Mouse (Mus musculus): ENCODE data around the gene BC004004. TPM values are rescaled to one million over a fixed set of nuclear protein-coding genes. Genes with fewer than 3 reads are reported as not detected.
"Not testable (repeated sequence)": the region's sequence is repeated elsewhere in the genome, so short reads cannot be mapped to it uniquely, and the experiment has no call there.

Gene BC004004
- polyA plus RNA-seq, 1 experiment = 120 TPM

DNA sequence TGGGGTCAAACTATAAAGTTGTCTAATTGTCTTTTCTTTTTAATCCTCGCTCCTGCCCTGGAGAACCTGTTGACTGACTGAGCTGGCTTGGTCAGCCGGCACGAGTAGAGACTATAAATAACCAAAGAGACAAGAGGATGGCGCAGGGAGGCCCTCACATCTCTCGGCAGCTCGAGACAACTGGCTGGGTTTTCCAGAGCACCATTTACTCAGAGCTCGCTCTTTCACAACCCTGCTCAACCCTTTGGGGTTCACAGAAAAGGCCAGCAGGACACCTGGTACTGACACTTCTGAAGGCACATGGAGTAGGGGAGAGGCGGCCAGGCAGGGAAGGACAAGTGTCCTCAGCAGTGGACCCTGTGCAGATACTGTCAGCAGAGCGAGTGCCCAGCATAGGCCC, 14.9 kb upstream of the BC004004 start:
- no peak overlapping the region for H3K4me3 ChIP-seq
- H3K27me3 ChIP-seq (ENCODE audit: control insufficient read depth, insufficient read depth, insufficient read length) = no peaks in the 10 kb centered on the region
- H3K79me2 ChIP-seq (ENCODE audit: control insufficient read depth, insufficient read depth) = peaks cover 23% of the 10 kb centered on the region
- H3ac ChIP-seq (ENCODE audit: control insufficient read depth, insufficient read length) = no peak overlapping the region
- peaks cover 2% of the 10 kb centered on the region for H3K36me3 ChIP-seq (ENCODE audit: control insufficient read depth, insufficient read depth)
- no peak overlapping the region for H3K4me2 ChIP-seq (ENCODE audit: low read depth)
- TF ChIP-seq TCF12 (IDR thresholded peaks at IDR 0.05; ENCODE audit: insufficient read depth, poor library complexity, severe bottlenecking) (no peak), MAX (IDR thresholded peaks at IDR 0.05; ENCODE audit: low read depth) (no peak), MYOG (IDR thresholded peaks at IDR 0.05; ENCODE audit: control insufficient read depth in 1 of 3, insufficient read depth in 1 of 3, insufficient read length in 2 of 3, low read depth in 2 of 3) (no peak), POLR2AphosphoS2 (IDR thresholded peaks at IDR 0.05; ENCODE audit: insufficient read length, low read depth) (no peak), CEBPB (IDR thresholded peaks at IDR 0.05; ENCODE audit: insufficient read depth, poor library complexity, severe bottlenecking) (no peak), USF1 (IDR thresholded peaks at IDR 0.05; ENCODE audit: low read depth) (no peak), E2F4 (IDR thresholded peaks at IDR 0.05; ENCODE audit: insufficient read depth) (no peak), SRF (IDR thresholded peaks at IDR 0.05; ENCODE audit: control insufficient read depth, insufficient read length, low read depth) (no peak), TCF3 (IDR thresholded peaks at IDR 0.05; ENCODE audit: insufficient read length, low read depth) (no peak), MYOD1 (IDR thresholded peaks at IDR 0.05; ENCODE audit: control insufficient read depth in 1 of 3, insufficient read length in 2 of 3, low read depth in 2 of 3) (no peak), REST (IDR thresholded peaks at IDR 0.05; ENCODE audit: insufficient read depth, insufficient read length) (no peak), POLR2A (IDR thresholded peaks at IDR 0.05; ENCODE audit: insufficient read length, low read depth) (no peak)

DNA sequence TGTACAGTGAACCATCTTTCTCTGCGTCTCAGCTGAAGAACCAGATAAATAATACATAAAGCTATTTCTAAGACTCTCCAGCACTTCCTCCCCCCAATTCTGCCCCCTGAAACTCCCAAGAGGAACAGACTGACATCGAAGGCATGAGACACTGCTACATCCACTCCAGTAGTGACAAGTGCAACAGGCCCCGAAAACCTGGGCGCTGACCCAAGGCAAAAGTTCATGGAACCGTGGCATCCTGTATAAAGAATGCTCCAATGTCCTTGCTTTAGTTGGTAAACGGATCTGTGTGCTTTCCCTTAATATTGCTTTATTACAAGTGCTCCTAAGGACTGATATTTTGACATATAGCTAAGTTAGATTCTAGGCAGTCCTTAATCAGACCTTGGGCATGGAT, 13.8 kb upstream of the BC004004 start:
- peaks cover 27% of the 10 kb centered on the region for H3K79me2 ChIP-seq (ENCODE audit: control insufficient read depth, insufficient read depth)
- not testable (repeated sequence) for H3K4me2 ChIP-seq (ENCODE audit: low read depth); H3K36me3 ChIP-seq (ENCODE audit: control insufficient read depth, insufficient read depth); H3K4me3 ChIP-seq; H3K27me3 ChIP-seq (ENCODE audit: control insufficient read depth, insufficient read depth, insufficient read length); H3ac ChIP-seq (ENCODE audit: control insufficient read depth, insufficient read length)

DNA sequence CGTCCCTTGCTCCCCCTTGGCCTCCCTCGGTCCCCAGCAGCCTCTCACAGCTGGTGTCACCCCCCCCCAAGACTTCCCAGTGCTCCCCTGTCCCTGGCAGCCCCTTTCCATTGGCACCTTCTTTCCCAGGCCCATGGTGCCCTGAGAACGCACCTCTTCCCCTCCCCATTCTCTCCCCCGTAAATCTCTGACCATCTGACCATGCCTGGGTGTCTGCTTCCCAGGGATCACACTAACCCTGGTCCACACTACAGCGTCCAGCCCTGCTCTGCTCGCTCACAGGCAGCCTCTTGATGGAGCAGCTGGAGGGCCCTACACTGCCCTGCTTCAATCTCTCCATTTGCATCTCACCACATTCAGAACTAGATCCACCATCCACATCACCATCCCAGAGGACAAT, 12.1 kb upstream of the BC004004 start:
- peaks cover 27% of the 10 kb centered on the region for H3K79me2 ChIP-seq (ENCODE audit: control insufficient read depth, insufficient read depth)
- TF ChIP-seq MYOG (IDR thresholded peaks at IDR 0.05; ENCODE audit: control insufficient read depth in 1 of 3, insufficient read depth in 1 of 3, insufficient read length in 2 of 3, low read depth in 2 of 3) (no peak), USF1 (IDR thresholded peaks at IDR 0.05; ENCODE audit: low read depth) (no peak), TCF3 (IDR thresholded peaks at IDR 0.05; ENCODE audit: insufficient read length, low read depth) (no peak), CEBPB (IDR thresholded peaks at IDR 0.05; ENCODE audit: insufficient read depth, poor library complexity, severe bottlenecking) (no peak), E2F4 (IDR thresholded peaks at IDR 0.05; ENCODE audit: insufficient read depth) (no peak), POLR2AphosphoS2 (IDR thresholded peaks at IDR 0.05; ENCODE audit: insufficient read length, low read depth) (no peak)
- no peak overlapping the region for H3K4me3 ChIP-seq
- H3K27me3 ChIP-seq (ENCODE audit: control insufficient read depth, insufficient read depth, insufficient read length) = no peaks in the 10 kb centered on the region
- no peak overlapping the region for H3K4me2 ChIP-seq (ENCODE audit: low read depth)
- no peak overlapping the region for H3ac ChIP-seq (ENCODE audit: control insufficient read depth, insufficient read length)
- H3K36me3 ChIP-seq (ENCODE audit: control insufficient read depth, insufficient read depth) = peaks cover 2% of the 10 kb centered on the region

DNA sequence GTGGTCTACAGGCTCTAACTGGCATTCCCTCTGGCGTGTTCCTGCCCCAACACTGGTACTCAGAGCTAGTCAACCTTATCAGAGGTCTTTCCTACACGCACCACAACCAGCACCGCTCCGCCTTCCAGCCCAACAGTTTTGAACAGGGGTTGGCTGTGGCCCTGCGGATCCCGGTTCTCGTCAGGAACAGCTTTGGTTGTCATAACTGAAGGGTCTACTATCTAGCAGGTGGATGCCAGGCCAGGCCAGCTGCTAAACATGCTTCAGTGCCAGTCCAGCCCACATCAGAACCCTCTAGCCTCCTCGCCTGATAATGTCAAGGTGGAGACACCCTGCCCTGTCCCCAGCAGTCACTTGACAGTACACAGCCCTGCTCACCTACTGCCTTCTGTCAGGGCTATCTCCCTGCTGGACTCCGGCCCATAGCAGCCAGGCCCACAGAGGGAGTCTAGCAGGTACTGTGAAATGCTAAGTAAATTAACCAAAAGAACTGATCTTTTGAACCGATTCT, 11.5 kb upstream of the BC004004 start:
- no peak overlapping the region for H3K4me2 ChIP-seq (ENCODE audit: low read depth)
- H3ac ChIP-seq (ENCODE audit: control insufficient read depth, insufficient read length) = no peak overlapping the region
- H3K4me3 ChIP-seq = no peak overlapping the region
- H3K27me3 ChIP-seq (ENCODE audit: control insufficient read depth, insufficient read depth, insufficient read length) = no peaks in the 10 kb centered on the region
- TF ChIP-seq POLR2AphosphoS2 (IDR thresholded peaks at IDR 0.05; ENCODE audit: insufficient read length, low read depth) (no peak), CEBPB (IDR thresholded peaks at IDR 0.05; ENCODE audit: insufficient read depth, poor library complexity, severe bottlenecking) (no peak)
- peaks cover 2% of the 10 kb centered on the region for H3K36me3 ChIP-seq (ENCODE audit: control insufficient read depth, insufficient read depth)
- peaks cover 31% of the 10 kb centered on the region for H3K79me2 ChIP-seq (ENCODE audit: control insufficient read depth, insufficient read depth)

DNA sequence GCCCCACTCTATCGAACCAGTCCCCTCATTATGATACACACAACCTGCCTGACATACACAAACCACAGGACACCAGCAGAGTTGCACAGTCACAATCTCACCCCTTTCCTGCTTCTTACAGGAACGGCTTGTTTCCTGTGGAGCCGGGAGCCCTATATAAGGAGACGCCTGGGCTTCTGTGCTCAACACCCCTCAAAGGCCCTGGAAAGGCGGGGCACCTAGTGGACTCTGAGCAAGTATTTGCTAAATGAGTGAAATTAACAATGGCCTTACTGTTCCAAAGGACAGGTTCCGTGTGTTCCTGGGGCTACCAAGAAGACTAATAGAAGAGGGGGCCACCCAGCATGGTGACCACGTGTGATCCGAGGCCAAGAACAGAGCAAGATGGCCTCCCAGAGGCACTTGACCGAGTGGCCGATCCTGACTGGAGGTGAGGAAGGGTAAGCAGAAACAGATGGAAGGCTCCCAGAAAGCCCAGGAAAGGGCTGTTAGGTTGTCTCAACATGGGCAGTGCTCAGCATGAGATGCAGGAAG, 10.5 kb upstream of the BC004004 start:
- no peak for TF ChIP-seq POLR2AphosphoS2 (IDR thresholded peaks at IDR 0.05; ENCODE audit: insufficient read length, low read depth)
- TF ChIP-seq TCF12 (IDR thresholded peaks at IDR 0.05; ENCODE audit: insufficient read depth, poor library complexity, severe bottlenecking) = no peak
- TF ChIP-seq REST (IDR thresholded peaks at IDR 0.05; ENCODE audit: insufficient read depth, insufficient read length) = no peak
- TF ChIP-seq SRF (IDR thresholded peaks at IDR 0.05; ENCODE audit: control insufficient read depth, insufficient read length, low read depth) = no peak
- TF ChIP-seq TCF3 (IDR thresholded peaks at IDR 0.05; ENCODE audit: insufficient read length, low read depth) = no peak
- no peak for TF ChIP-seq USF1 (IDR thresholded peaks at IDR 0.05; ENCODE audit: low read depth)
- no peak for TF ChIP-seq MAX (IDR thresholded peaks at IDR 0.05; ENCODE audit: low read depth)
- TF ChIP-seq POLR2A (IDR thresholded peaks at IDR 0.05; ENCODE audit: insufficient read length, low read depth) = no peak
- Histone ChIP-seq H3K79me2 (ENCODE audit: control insufficient read depth, insufficient read depth) (peaks cover 34% of the 10 kb centered on the region), H3ac (ENCODE audit: control insufficient read depth, insufficient read length) (no peak overlapping the region), H3K27me3 (ENCODE audit: control insufficient read depth, insufficient read depth, insufficient read length) (no peaks in the 10 kb centered on the region), H3K4me2 (ENCODE audit: low read depth) (no peak overlapping the region), H3K36me3 (ENCODE audit: control insufficient read depth, insufficient read depth) (peaks cover 2% of the 10 kb centered on the region), H3K4me3 (no peak overlapping the region)

DNA sequence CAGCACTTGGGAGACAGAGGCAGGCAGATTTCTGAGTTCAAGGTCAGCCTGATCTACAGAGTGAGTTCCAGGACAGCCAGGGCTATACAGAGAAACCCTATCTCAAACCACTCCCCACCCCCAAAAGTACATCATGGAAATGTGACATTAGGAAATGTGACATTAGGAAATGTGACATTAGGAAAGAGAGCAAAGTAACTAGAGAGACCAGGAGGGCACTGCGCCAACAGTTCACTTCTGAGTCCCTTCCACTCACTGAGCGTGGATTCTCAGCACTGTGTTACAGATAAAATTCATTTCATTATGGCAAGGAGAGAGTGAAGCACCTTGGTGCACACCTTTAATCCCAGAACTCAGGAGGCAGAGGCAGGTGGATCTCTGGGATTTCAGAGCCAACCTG, 9.7 kb upstream of the BC004004 start:
- no peak overlapping the region for H3K4me3 ChIP-seq
- H3ac ChIP-seq (ENCODE audit: control insufficient read depth, insufficient read length) = no peak overlapping the region
- peaks cover 37% of the 10 kb centered on the region for H3K79me2 ChIP-seq (ENCODE audit: control insufficient read depth, insufficient read depth)
- TF ChIP-seq MAX (IDR thresholded peaks at IDR 0.05; ENCODE audit: low read depth) (no peak), SRF (IDR thresholded peaks at IDR 0.05; ENCODE audit: control insufficient read depth, insufficient read length, low read depth) (no peak), REST (IDR thresholded peaks at IDR 0.05; ENCODE audit: insufficient read depth, insufficient read length) (no peak), POLR2A (IDR thresholded peaks at IDR 0.05; ENCODE audit: insufficient read length, low read depth) (no peak), TCF12 (IDR thresholded peaks at IDR 0.05; ENCODE audit: insufficient read depth, poor library complexity, severe bottlenecking) (no peak), USF1 (IDR thresholded peaks at IDR 0.05; ENCODE audit: low read depth) (no peak), TCF3 (IDR thresholded peaks at IDR 0.05; ENCODE audit: insufficient read length, low read depth) (no peak), E2F4 (IDR thresholded peaks at IDR 0.05; ENCODE audit: insufficient read depth) (no peak), MYOD1 (IDR thresholded peaks at IDR 0.05; ENCODE audit: control insufficient read depth in 1 of 3, insufficient read length in 2 of 3, low read depth in 2 of 3) (no peak)
- H3K27me3 ChIP-seq (ENCODE audit: control insufficient read depth, insufficient read depth, insufficient read length) = no peaks in the 10 kb centered on the region
- no peak overlapping the region for H3K4me2 ChIP-seq (ENCODE audit: low read depth)
- peaks cover 2% of the 10 kb centered on the region for H3K36me3 ChIP-seq (ENCODE audit: control insufficient read depth, insufficient read depth)
